Mouse (Mus musculus): ENCODE data around the gene D930007J09Rik. TPM values are rescaled to one million over a fixed set of nuclear protein-coding genes. Genes with fewer than 3 reads are reported as not detected.

Gene D930007J09Rik
- polyA plus RNA-seq, 1 experiment = not detected

GRCm38 (mm10) chr13:32797085-32797484 is 5.6 kb downstream of the D930007J09Rik start:
- DNase-seq = no peak
- 83% methylated on average over 1 of the region's 1 CpGs for WGBS
- no peak for TF ChIP-seq POLR2A (IDR thresholded peaks at IDR 0.05; ENCODE audit: borderline replicate concordance, extremely low read depth, low read depth, low read length)
- TF ChIP-seq CTCF (IDR thresholded peaks at IDR 0.05; ENCODE audit: insufficient read depth, low read length) = no peak
- H3K4me3 ChIP-seq (replicated peaks; ENCODE audit: extremely low read depth, low read depth, low read length) = no peak overlapping the region
- H3K4me1 ChIP-seq (ENCODE audit: control insufficient read depth, insufficient read depth, low read length) = no peaks in the 10 kb centered on the region

GRCm38 (mm10) chr13:32795166-32795565 is 7.5 kb downstream of the D930007J09Rik start:
- Histone ChIP-seq H3K4me3 (replicated peaks; ENCODE audit: extremely low read depth, low read depth, low read length) (no peak overlapping the region), H3K4me1 (ENCODE audit: control insufficient read depth, insufficient read depth, low read length) (no peaks in the 10 kb centered on the region)
- no peak for TF ChIP-seq POLR2A (IDR thresholded peaks at IDR 0.05; ENCODE audit: borderline replicate concordance, extremely low read depth, low read depth, low read length)
- TF ChIP-seq CTCF (IDR thresholded peaks at IDR 0.05; ENCODE audit: insufficient read depth, low read length) = no peak
- no peak for DNase-seq
- 90% methylated on average over 5 of the region's 5 CpGs for WGBS

GRCm38 (mm10) chr13:32794619-32795018 is 8.0 kb downstream of the D930007J09Rik start:
- Histone ChIP-seq H3K4me1 (ENCODE audit: control insufficient read depth, insufficient read depth, low read length) (no peaks in the 10 kb centered on the region), H3K4me3 (replicated peaks; ENCODE audit: extremely low read depth, low read depth, low read length) (no peak overlapping the region)
- TF ChIP-seq CTCF (IDR thresholded peaks at IDR 0.05; ENCODE audit: insufficient read depth, low read length) = no peak
- TF ChIP-seq POLR2A (IDR thresholded peaks at IDR 0.05; ENCODE audit: borderline replicate concordance, extremely low read depth, low read depth, low read length) = no peak
- WGBS = 46% methylated on average over 2 of the region's 2 CpGs
- no peak for DNase-seq

GRCm38 (mm10) chr13:32789781-32790180 is 12.9 kb downstream of the D930007J09Rik start:
- TF ChIP-seq POLR2A (IDR thresholded peaks at IDR 0.05; ENCODE audit: borderline replicate concordance, extremely low read depth, low read depth, low read length) (no peak), CTCF (IDR thresholded peaks at IDR 0.05; ENCODE audit: insufficient read depth, low read length) (no peak)
- Histone ChIP-seq H3K4me1 (ENCODE audit: control insufficient read depth, insufficient read depth, low read length) (no peaks in the 10 kb centered on the region), H3K4me3 (replicated peaks; ENCODE audit: extremely low read depth, low read depth, low read length) (no peak overlapping the region)
- no peak for DNase-seq
- WGBS = 73% methylated on average over 4 of the region's 4 CpGs

- no peaks in the 10 kb centered on the region for H3K4me1 ChIP-seq (ENCODE audit: control insufficient read depth, insufficient read depth, low read length)
- DNase-seq = no peak
- 57% methylated on average over 2 of the region's 2 CpGs for WGBS
- no peak overlapping the region for H3K4me3 ChIP-seq (replicated peaks; ENCODE audit: extremely low read depth, low read depth, low read length)
- TF ChIP-seq POLR2A (IDR thresholded peaks at IDR 0.05; ENCODE audit: borderline replicate concordance, extremely low read depth, low read depth, low read length) (no peak), CTCF (IDR thresholded peaks at IDR 0.05; ENCODE audit: insufficient read depth, low read length) (no peak)
Observed at GRCm38 (mm10) chr13:32787584-32787983, 15.1 kb downstream of the D930007J09Rik start.

GRCm38 (mm10) chr13:32783816-32784215 is 18.8 kb downstream of the D930007J09Rik start, which contains the start of gene Mylk4:
Gene Mylk4, minus strand, starts transcription at chr13:32783954.
- no peak for DNase-seq
- TF ChIP-seq POLR2A (IDR thresholded peaks at IDR 0.05; ENCODE audit: borderline replicate concordance, extremely low read depth, low read depth, low read length) = no peak
- no peak for TF ChIP-seq CTCF (IDR thresholded peaks at IDR 0.05; ENCODE audit: insufficient read depth, low read length)
- Histone ChIP-seq H3K4me3 (replicated peaks; ENCODE audit: extremely low read depth, low read depth, low read length) (no peak within 1 kb of the TSS), H3K4me1 (ENCODE audit: control insufficient read depth, insufficient read depth, low read length) (no peaks in the 10 kb centered on the region)
- 64% methylated on average over 8 of the region's 8 CpGs for WGBS

GRCm38 (mm10) chr13:32783055-32783454 is 19.6 kb downstream of the D930007J09Rik start:
- Histone ChIP-seq H3K4me1 (ENCODE audit: control insufficient read depth, insufficient read depth, low read length) (no peaks in the 10 kb centered on the region), H3K4me3 (replicated peaks; ENCODE audit: extremely low read depth, low read depth, low read length) (no peak overlapping the region)
- no peak for DNase-seq
- WGBS = 47% methylated on average over 5 of the region's 5 CpGs
- TF ChIP-seq POLR2A (IDR thresholded peaks at IDR 0.05; ENCODE audit: borderline replicate concordance, extremely low read depth, low read depth, low read length) = no peak
- no peak; the same call in 1 of the 2 replicates for TF ChIP-seq CTCF (IDR thresholded peaks at IDR 0.05; ENCODE audit: insufficient read depth, low read length)

- DNase-seq = no peak
- no peak overlapping the region for H3K4me3 ChIP-seq (replicated peaks; ENCODE audit: extremely low read depth, low read depth, low read length)
- H3K4me1 ChIP-seq (ENCODE audit: control insufficient read depth, insufficient read depth, low read length) = no peaks in the 10 kb centered on the region
- 72% methylated on average over 3 of the region's 3 CpGs for WGBS
- TF ChIP-seq CTCF (IDR thresholded peaks at IDR 0.05; ENCODE audit: insufficient read depth, low read length) = no peak
- TF ChIP-seq POLR2A (IDR thresholded peaks at IDR 0.05; ENCODE audit: borderline replicate concordance, extremely low read depth, low read depth, low read length) = no peak
Observed at GRCm38 (mm10) chr13:32778861-32779260, 23.8 kb downstream of the D930007J09Rik start.

GRCm38 (mm10) chr13:32776350-32776749 is 26.3 kb downstream of the D930007J09Rik start:
- H3K4me1 ChIP-seq (ENCODE audit: control insufficient read depth, insufficient read depth, low read length) = no peaks in the 10 kb centered on the region
- no peak for TF ChIP-seq CTCF (IDR thresholded peaks at IDR 0.05; ENCODE audit: insufficient read depth, low read length)
- TF ChIP-seq POLR2A (IDR thresholded peaks at IDR 0.05; ENCODE audit: borderline replicate concordance, extremely low read depth, low read depth, low read length) = no peak
- H3K4me3 ChIP-seq (replicated peaks; ENCODE audit: extremely low read depth, low read depth, low read length) = no peak overlapping the region
- WGBS = 84% methylated on average over 10 of the region's 10 CpGs
- no peak for DNase-seq

- no peak overlapping the region for H3K4me3 ChIP-seq (replicated peaks; ENCODE audit: extremely low read depth, low read depth, low read length)
- H3K4me1 ChIP-seq (ENCODE audit: control insufficient read depth, insufficient read depth, low read length) = no peaks in the 10 kb centered on the region
- no peak for DNase-seq
- 84% methylated on average over 9 of the region's 9 CpGs for WGBS
- TF ChIP-seq CTCF (IDR thresholded peaks at IDR 0.05; ENCODE audit: insufficient read depth, low read length) = no peak
- no peak for TF ChIP-seq POLR2A (IDR thresholded peaks at IDR 0.05; ENCODE audit: borderline replicate concordance, extremely low read depth, low read depth, low read length)
Observed at GRCm38 (mm10) chr13:32775889-32776288, 26.8 kb downstream of the D930007J09Rik start.

Measured in lung, adult 2 months (tissue).